Mouse (Mus musculus): Measurements from ENCODE around the gene Ifitm2.
"Not testable (repeated sequence)": the region's sequence is repeated elsewhere in the genome, so short reads cannot be mapped to it uniquely, and the experiment has no call there.

Gene Ifitm2

DNA sequence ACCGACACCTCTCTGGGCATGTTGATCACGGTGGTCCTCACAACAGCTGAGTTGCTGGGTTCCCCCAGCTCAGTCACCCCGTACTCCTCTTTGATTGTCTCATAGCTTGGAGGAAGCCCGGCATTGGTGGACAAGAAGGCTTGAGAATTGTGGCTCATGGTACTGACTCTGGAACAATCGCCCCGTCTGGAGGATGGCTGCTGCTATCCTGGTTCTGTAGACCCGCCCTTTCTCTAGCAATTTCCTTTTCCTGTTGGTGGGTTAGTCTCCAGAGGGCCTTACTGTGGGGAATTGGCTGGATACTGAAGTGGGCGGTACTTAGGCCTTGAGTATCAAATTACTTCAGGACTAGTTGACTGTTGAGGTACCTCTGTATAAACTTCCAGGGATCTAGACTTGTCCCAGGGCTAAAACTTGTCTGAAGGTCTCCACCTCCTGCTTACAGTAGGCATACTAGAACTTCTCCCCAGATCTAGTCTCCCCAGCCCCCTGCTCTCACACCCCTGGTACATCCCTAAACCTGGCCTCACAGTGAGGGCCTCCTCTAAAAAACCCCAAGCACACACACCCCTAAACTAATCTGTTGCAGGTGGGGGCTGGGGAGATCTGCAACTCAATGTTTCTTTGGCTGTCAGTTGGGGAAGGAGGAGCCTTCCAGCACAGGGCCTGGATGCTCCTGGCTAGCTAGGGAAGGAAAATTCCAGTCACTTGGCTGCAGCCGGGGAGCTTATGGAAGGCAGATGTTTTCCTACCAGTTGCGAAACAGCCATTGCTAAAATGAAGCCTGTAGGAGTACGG lies at the start of gene Ifitm2, which contains the start of gene Gm45717:
Gene Ifitm2 (minus strand): TSS at position 230 of the 798 bp plus-strand sequence.
Gene Gm45717 (minus strand): TSS at position 180 of the 798 bp plus-strand sequence.
- no peak for DNase-seq (ENCODE audit: low read depth, low spot score)

DNA sequence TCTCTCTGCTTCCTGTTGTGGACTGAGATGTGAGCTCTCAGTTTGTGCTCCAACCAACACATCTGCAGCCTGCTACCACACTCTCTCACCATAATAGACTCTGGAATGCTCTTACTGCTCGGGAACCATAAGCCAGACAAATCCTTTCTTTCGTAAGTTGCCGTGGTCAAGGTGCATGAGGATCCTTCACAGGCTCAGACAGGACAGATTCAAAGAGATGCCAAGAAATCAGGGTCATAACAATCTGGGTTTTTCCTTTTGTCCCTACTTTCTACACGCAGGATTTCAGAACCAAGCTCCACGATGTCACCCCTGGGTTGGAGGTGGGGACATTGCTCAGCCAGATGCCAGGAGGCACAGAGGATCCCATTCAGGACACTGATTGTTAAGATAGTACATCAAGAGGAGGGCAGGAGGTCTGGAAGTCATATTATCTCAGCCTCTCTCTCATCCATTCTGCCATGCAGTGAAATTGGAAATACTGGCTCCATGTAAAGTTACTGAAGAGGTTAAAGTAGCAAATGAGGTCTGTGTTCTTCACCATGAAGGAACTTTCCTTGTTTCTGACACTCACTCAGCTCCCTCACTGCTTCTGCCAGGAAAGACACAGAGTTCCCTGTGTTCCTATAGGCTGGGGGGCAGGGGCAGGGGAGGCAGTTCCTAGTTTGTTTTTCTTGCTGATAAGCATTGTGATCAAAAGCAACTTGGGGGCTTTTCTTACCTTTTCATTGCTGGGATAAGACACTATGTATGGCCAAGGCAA lies 47.6 kb upstream of the Ifitm2 start:
- DNase-seq (ENCODE audit: low read depth, low spot score), result no peak

GRCm38 (mm10) chr7:141000881-141001708 lies 45.3 kb upstream of the Ifitm2 start:
- DNase-seq (ENCODE audit: low read depth, low spot score), result no peak

GRCm38 (mm10) chr7:140998853-140999700 lies 43.3 kb upstream of the Ifitm2 start:
- DNase-seq (ENCODE audit: low read depth, low spot score), result no peak

DNA sequence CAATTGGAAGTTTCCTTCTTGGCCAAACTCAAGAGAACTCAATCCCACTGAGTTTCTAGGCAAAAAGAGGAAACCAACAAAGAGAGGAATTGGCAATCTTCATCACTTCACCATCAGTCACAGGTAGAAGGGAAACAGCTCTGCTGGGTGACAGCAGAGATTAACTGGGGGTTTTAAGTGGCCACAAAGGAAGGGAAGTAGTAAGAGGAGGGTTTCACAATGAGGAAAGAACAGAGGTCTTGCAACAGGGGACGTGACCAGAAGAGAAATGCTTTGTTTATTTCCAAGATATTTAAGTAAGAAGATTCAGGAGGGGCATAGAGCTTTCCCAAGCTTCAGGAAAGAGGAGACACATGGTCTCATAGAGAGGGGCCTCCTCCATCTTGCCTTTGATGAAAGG lies 42.0 kb upstream of the Ifitm2 start:
- no peak for DNase-seq (ENCODE audit: low read depth, low spot score)

DNA sequence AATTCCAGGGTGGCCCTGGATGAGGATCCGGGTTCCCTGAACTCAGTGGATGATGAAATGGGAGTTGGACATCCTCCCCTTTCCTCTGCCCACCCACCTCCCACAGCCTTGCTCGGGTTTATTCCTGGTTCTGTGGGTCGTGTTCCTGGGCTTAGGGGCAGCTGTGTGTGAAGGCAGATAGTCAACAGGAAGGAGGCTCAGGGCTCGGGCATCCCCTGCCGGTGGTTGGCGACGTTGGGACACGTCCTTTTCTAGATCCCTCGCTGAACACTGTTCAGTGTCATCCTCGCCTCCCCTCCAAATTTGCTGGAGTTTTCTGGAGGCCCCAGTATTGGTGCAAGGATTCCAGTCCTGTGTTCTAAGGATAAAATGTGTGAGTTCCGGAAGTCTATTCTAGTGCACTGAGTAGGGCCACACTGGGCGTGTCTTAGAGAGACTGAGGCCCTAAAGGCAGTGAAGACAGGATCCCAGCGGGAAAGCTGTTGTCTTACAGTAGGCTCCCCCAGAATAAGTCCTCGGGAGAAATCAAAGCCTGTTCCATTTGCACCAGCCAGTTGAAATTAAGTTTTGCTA lies 35.4 kb upstream of the Ifitm2 start:
- no peak for DNase-seq (ENCODE audit: low read depth, low spot score)

DNA sequence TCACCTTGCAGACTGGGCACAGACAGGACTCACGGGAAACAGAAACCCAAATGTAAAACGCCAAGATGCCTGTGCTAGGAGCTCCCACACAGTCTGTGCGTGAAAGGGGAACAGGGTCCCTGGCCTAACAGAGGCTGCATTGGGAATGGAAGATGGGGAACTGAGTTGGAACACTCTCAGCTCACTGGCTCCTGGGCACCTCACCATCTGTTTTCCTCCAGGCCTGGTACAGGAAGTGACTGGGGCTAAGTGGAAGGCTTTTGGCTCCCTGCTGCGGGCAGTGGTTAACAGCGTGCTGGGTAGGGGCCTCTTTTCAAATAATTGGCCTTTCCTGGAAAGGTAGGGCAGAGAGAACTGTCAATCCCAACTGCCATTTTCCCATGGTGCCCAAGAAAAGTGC lies 34.8 kb upstream of the Ifitm2 start:
- no peak for DNase-seq (ENCODE audit: low read depth, low spot score)

DNA sequence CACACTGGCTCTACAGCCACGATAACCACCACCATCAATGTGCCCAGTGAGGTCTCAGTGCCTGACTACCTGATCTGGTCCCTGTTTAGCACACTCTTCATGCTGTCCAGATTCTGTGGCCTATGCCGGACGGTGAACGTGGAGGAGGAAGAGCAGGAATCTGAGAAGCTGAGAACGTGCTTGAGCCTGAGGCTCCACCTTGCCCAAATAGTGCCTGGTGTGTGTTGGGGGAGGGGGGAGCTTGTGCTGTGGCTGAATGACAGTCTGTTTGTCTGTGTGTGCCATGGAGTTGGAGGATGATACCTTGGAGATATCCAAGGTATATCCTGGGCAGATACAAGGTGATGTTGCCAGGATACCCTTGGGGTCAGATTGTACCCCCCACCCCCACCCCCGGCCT lies 34.4 kb upstream of the Ifitm2 start:
- no peak for DNase-seq (ENCODE audit: low read depth, low spot score)

DNA sequence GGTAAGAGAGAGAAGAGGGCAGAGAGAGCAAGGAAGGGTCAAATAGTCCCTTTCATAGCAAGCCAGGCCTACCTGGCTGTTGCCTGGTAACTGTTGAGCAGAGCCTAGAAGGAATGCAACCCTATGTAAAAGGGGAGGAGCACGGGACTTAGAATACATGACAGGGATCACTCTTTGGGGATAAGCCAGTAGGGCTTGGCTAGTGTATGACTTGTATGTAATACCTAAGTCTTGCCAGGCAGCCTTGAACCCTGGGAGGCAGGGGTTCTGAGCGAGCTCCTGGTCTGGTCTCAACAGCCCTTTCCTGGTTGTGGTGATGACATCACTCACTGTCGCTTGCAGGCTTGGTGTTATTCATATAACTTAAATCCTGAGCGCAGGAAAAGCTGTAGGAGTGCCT lies 33.2 kb upstream of the Ifitm2 start:
- DNase-seq (ENCODE audit: low read depth, low spot score), result no peak

GRCm38 (mm10) chr7:140987182-140988138 lies 31.7 kb upstream of the Ifitm2 start:
- DNase-seq (ENCODE audit: low read depth, low spot score), result no peak

- no peak for DNase-seq (ENCODE audit: low read depth, low spot score)
These were observed 27.2 kb upstream of the Ifitm2 start for GRCm38 (mm10) chr7:140982971-140983370.

DNA sequence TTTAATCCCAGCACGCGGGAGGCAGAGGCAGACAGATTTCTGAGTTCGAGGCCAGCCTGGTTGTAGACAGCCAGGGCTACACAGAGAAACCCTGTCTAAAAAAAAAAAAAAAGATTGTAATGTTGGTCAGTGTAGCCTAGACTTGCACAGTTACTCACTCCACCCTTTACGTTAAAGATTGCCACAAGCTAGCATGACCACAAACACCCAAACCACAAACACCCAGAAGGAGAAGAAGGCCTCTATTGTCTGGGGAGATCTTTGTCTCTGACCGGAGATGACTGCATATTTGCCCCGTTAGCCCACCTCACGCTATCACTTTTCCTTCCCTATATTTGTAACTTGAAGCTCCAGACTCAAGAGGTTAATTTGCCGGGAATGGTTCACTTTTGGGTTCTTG lies 25.9 kb upstream of the Ifitm2 start:
- no peak for DNase-seq (ENCODE audit: low read depth, low spot score)

DNA sequence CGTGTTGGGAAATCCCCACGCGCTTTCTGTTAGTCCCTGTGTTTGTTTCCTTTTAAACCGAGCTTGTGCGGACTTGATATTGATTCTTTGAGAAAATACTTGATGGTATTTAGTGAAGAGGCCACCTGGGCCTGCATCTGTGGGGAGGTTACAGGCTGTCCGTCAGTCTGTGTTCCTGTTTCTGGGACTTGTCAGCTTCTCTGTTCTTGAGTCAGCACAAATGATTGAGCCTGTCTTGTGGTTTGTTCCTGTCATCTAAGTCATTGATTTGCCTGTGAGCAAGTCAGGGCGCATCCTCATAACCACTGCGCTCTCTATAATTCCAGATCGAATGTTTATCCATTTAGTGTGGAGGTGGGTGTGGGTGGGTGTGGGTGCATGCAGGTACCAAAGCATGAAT lies 20.9 kb upstream of the Ifitm2 start:
- not testable (repeated sequence) for DNase-seq (ENCODE audit: low read depth, low spot score)

DNA sequence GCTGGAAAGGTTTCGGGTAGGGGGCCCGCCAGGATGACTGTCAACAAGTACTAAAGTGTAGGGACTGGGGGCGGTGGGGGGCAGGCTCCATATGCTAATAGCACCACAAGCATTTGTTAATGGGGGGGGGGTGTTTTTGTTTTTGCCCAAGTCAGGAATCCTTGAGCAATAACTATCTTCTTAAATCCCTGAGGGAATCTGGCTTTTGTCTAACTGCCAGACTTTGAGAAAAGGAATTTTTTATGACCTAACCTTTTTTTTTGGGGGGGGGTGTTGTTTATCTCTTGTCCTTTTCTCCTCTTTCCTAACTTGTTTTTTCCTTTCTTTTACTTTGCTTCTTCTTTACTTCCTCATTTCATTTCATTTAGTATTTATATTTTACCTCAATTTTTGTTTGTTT lies 19.7 kb upstream of the Ifitm2 start:
- DNase-seq (ENCODE audit: low read depth, low spot score), result no peak

DNA sequence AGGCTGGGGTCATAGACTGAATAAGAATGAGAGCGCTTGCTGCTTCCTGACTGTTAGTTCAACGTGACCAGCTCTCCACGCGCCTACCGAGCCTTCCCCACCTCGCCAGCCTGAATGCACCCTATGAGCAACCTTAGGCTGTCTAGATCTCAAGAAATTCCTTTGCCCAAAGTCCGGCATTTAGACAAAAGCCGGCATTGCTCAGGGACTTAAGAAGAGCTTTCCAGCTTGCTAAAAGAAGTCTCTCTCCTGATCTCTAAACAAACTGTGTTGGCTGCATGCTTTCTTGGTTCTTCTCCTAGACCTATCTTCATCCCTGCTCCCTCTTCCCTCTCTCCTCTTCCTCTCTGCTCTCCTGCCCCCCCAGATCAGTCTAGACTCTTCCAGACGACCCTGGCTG lies 19.2 kb upstream of the Ifitm2 start:
- no peak for DNase-seq (ENCODE audit: low read depth, low spot score)

- DNase-seq (ENCODE audit: low read depth, low spot score), result no peak
These were observed 17.8 kb upstream of the Ifitm2 start for GRCm38 (mm10) chr7:140973396-140974165.

DNA sequence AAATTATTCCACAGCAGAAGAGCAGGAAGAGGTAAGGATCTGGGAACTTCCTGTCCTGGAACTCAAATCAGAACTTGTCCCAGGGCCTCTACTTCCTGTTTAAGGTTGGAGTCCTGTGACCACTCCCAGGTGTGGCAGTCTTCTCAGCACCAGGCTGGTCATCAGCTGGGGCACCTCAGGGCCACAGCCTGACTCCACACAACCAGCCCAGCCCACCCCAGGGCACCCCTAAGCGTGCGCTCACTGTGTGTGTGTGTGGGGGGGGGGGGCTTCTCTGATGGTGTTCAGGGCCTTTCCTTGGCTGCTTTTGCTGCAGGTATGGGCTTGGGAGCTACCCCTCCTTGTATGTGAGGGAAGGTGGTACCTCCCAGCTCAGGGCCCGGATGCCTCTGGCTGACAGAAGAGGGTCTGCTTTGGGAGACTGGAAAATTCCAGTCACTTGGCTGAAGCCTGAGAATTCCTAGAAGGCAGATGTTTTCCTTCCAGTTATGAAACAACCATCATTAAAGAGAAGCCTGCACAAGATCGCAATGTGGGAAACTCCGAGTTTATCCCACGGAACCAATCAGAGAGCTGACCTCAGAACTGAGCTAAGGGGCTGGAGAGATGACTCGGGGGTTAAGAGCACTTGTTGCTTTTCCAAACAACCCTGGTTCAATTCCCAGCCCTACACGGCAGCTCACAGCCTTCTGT lies 15.8 kb upstream of the Ifitm2 start:
- DNase-seq (ENCODE audit: low read depth, low spot score), result no peak

GRCm38 (mm10) chr7:140970931-140971330 lies 15.1 kb upstream of the Ifitm2 start:
- DNase-seq (ENCODE audit: low read depth, low spot score), result no peak
